Mouse (Mus musculus) thymus, postnatal 0 days (tissue): ENCODE measurements around the gene Rps19. TPM values are rescaled to one million over a fixed set of nuclear protein-coding genes. Genes with fewer than 3 reads are reported as not detected.
"Not testable (repeated sequence)": the region's sequence is repeated elsewhere in the genome, so short reads cannot be mapped to it uniquely, and the experiment has no call there.

Experiments used
- DNase-seq: peaks from one replicate; pipeline ENCODE4 v3.0.0-alpha.2; 2015; ENCODE audit warnings: low spot score
- polyA plus RNA-seq: library from polyadenylated mRNA; unstranded; fragments of >200 nt; fragmentation: Nextera tagmentation; extraction: Ambion mirVana; gene quantifications from 2 replicates; pipeline ENCODE4 v1.2.1, GENCODE M21; 2015

Gene Rps19
- polyA plus RNA-seq, 1 experiment from 2014 or later: 2,922 TPM

- DNase-seq: no peak
Observed at GRCm38 (mm10) chr7:24869532-24870165, 14.5 kb upstream of the Rps19 start, which contains the start of the genes Lypd4 and Dmrtc2. Gene Lypd4, minus strand, starts transcription at chr7:24869941. Gene Dmrtc2, plus strand, starts transcription at chr7:24870057.

DNA sequence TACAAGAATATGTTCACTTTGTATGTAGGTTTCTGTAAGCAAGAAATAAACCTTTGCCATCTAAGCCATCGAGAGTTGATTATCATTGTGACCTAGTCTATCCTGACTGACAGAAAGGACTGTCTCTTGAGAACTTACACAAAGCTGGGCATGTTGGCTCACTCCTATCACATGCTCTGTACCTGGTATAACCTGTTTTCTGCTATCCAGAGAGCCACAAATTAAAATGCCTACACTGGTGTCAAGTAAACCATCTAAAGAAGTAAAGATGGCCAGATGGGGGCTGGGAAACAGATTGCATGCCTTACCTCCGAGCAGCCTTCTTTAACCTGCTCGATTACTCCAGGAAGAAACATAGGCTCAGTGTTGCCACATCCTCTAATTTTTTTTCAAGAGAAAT lies 6.6 kb upstream of the Rps19 start:
- DNase-seq: no peak

GRCm38 (mm10) chr7:24879620-24880019 lies 4.6 kb upstream of the Rps19 start:
- DNase-seq: no peak

GRCm38 (mm10) chr7:24882416-24883199 lies 1.6 kb upstream of the Rps19 start:
- no peak for DNase-seq

DNA sequence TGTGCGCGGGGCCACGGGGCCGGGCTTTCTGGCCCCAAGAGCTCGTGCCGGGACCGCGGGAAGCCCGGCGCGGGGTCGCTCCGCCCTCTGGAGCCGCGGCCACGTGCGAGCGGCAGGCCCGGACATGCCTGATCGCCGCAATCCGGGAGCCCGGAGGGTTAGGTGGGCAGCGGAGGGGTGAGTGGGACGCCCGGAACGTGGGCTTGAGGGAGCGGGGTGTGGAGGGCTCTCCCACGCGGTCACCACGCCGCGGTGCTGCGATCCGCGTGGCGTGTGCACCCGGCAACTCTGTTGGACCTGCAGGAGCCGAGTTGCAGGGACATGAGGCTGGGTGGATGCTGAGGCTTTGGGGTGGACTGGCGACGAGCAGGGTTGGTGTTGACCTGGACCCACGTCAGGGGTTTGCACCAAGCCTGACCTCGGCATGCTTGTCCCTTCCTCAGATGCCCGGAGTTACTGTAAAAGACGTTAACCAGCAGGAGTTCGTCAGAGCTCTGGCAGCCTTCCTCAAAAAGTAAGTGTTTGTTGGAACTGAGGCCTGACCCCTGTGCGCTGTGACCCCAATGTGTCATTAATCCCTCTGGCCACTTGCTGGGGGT lies 621 bp downstream of the Rps19 start:
- no peak for DNase-seq

GRCm38 (mm10) chr7:24885468-24886307 lies 1.5 kb downstream of the Rps19 start:
- no peak for DNase-seq

DNA sequence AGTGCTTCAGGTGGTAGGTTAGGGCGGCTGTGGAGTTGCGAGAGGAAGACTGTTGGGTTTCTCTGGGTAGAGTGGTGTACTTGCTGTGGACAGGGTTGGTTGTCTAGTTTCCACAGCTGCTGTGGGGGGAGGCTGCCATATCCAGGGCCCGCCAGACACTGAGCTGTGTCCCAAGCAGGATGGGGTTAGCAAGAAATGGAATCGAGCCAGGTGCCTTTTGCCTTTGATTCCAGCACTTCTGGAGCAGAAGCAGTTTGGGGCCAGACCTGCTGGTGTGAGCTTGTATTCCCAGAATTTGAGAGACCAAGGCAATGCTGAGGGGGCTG lies 2.1 kb downstream of the Rps19 start:
- DNase-seq: no peak

GRCm38 (mm10) chr7:24887096-24887495 lies 2.9 kb downstream of the Rps19 start:
- DNase-seq: no peak

DNA sequence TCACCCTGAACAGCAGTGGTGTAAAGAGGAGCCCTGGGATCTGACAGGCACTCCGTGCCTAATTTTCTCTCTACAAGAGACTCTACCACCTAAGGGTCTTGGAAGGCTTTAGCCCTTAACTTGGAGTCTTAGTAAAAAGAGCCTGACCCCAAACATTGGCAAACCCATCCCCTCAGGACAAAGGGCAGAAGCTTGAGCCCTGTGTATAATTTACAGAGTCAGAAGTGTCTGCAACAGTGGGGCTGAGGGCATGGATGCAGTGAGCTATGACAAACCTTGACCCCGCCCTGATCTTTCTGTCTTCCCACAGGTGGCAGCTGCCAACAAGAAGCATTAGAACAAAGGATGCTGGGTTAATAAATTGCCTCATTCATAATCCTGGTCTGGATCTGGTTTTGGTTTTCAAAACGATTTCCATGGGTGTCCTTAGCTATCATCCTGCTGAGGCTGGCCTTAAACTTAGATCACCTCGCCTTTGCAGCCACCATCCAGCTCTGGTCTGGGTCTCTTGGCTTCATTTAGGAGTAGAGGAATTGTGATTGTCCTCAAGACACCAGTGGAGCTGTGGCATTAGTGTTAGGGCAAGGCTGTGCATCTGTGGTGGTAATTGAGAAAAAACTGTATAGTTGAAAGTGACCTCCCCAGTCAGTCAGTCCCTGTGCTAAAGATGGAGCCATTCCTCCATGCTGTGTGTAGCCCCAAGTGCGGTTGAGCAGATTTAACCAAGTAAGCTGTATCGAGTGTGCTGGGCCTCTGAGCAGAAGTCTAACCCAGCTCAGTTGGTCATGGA lies 5.5 kb downstream of the Rps19 start:
- DNase-seq: no peak

- peak; percentile 85 for DNase-seq
Observed at GRCm38 (mm10) chr7:24890281-24891216, 6.4 kb downstream of the Rps19 start.

- DNase-seq: no peak
Observed at GRCm38 (mm10) chr7:24891241-24892124, 7.3 kb downstream of the Rps19 start.

- DNase-seq: no peak
Observed at GRCm38 (mm10) chr7:24892125-24892583, 8.0 kb downstream of the Rps19 start.

GRCm38 (mm10) chr7:24895749-24896148 lies 11.6 kb downstream of the Rps19 start:
- DNase-seq: not testable (repeated sequence)

DNA sequence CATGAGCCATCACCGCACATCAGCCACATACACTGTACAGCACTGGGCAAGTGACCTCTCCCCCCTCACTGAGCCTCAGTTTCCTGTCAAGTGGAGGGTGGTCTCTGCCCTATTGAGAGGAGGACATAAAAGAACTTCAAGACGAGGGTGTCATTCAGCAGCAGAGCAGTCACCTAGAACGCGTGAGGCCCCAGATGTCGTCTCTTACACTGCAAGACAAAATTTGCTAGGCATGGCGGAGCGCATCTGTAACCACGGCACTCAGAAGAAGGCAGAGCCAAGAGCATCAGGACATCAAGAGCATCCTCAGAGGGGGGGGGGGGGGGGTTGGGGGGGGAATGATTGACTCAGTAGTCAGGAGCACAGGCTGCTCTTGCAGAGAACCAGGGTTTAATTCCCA lies 12.1 kb downstream of the Rps19 start:
- no peak for DNase-seq

DNA sequence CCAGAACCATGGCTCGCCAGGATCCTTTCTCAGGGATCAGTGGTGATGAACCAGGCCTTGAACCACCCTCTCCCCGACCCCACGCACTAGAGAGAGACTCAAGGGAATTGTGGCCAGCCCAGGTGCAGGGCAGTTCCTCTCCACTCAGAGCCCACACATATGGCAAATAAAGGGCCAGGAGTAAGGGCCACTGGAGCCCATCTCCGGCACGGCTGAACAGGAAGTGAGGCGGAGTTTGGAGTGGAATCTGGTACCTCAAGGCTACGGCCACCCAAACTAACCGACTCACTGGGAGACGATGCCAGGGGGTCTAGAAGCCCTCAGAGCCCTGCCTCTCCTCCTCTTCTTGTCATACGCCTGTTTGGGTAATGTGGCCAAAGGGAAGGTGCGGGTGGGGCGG lies 13.1 kb downstream of the Rps19 start, which contains the start of gene Cd79a:
Gene Cd79a, plus strand, starts transcription at position 158 of the 400 bp plus-strand sequence.
- no peak for DNase-seq

- DNase-seq: no peak
Observed at GRCm38 (mm10) chr7:24897959-24898358, 13.8 kb downstream of the Rps19 start.

GRCm38 (mm10) chr7:24901114-24901513 lies 16.9 kb downstream of the Rps19 start:
- no peak for DNase-seq

- DNase-seq: no peak
Observed at GRCm38 (mm10) chr7:24901842-24902241, 17.7 kb downstream of the Rps19 start.
